Mouse (Mus musculus) Patski (cell line): Measurements from ENCODE around the gene Bcas3. TPM values are rescaled to one million over a fixed set of nuclear protein-coding genes. Genes with fewer than 3 reads are reported as not detected.

Experiments
- ATAC-seq: fragments of 100-300 bp; one replicate; pipeline ENCODE4 v1.8.0; 2021
- CTCF ChIA-PET: fragments of 350-600 bp; sonication (Branson Sonifier 250); formaldehyde crosslinking; loops from one replicate; lab custom pipeline; 2022; ENCODE audit warnings: inconsistent platforms; lab: Charles Lee
- POLR2A ChIA-PET: fragments of 350-600 bp; sonication (Branson Sonifier 250); formaldehyde crosslinking; loops from one replicate; lab custom pipeline; 2022; ENCODE audit warnings: antibody characterized with exemption, inconsistent platforms; lab: Charles Lee
- DNase-seq: peaks from one replicate; pipeline ENCODE4 v3.0.0-alpha.2; 2011; ENCODE audit warnings: low read depth, low spot score
- H3K27me3 ChIP-seq: fragments of 371-371 bp; one replicate; pipeline ENCODE4 v1.5.1; 2021
- CTCF ChIP-seq: fragments of 100-300 bp; IDR thresholded peaks from one replicate; pipeline ENCODE4 v1.5.1; 2021
- in situ Hi-C: fragments of 300-500 bp; cut with MboI; formaldehyde crosslinking; loops from 3 replicates; pipeline ENCODE4 v1.11.1; 2018; ENCODE audit warnings: low pct_unique_long_range_greater_than_20kb, mixed read lengths
- polyA plus RNA-seq: library from polyadenylated mRNA; unstranded; gene quantifications from one replicate; pipeline ENCODE4 v1.2.3, GENCODE M21; 2021

Gene Bcas3
- polyA plus RNA-seq, 1 experiment from 2014 or later = 31.6 TPM

DNA sequence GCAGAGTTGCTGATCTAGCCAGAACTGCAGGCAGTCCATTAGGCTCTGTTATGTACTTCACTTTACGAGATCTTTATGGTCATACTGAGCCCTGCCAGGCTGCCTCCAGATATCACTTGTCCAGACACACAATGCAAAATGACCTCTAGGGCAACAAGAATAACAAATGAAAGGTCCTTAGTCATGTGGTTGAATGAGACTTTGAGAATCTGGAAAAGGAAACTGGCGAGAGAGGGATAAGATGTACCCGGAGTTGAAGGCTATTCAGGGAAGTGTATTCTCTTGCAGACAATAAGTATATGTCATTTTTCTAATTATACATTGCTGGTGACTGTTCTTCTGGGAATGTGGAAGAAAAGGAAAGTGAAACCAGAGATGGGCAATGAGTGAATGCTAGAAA, 218.1 kb downstream of the Bcas3 start:
- in situ Hi-C loops = no loop called here
- DNase-seq (no peak), ATAC-seq (no peak)
- TF ChIP-seq CTCF = no peak
- POLR2A ChIA-PET = no interaction called here
- H3K27me3 ChIP-seq = no peaks in the 10 kb centered on the region
- CTCF ChIA-PET = no interaction called here

DNA sequence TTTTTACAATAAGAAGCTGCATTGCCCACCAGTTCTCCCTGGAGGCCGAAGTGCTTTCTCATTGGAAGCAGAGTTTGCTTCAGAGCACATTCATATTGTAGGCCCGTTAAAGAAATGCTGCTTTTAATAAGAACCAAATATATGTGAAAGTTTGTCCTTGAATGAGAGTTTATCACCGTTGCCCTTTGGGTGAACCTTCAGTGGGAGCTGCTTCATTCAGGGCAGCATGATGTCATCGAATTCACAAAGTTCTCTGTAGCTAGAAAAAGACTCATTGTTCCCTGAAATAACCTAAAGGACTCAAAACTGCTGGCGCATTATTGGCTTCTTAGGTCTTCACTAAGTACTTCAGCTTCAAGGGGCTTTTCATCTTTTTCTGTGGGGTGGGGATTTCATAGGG, 219.0 kb downstream of the Bcas3 start:
- in situ Hi-C loops = no loop called here
- CTCF ChIA-PET = no interaction called here
- no peak for ATAC-seq
- TF ChIP-seq CTCF = no peak
- DNase-seq = no peak
- no peaks in the 10 kb centered on the region for H3K27me3 ChIP-seq
- POLR2A ChIA-PET = no interaction called here

- TF ChIP-seq CTCF = no peak
- no peak for DNase-seq
Observed at GRCm38 (mm10) chr11:85572590-85572989, 219.6 kb downstream of the Bcas3 start.

GRCm38 (mm10) chr11:85574496-85574895, 221.5 kb downstream of the Bcas3 start:
- TF ChIP-seq CTCF = no peak
- no peaks in the 10 kb centered on the region for H3K27me3 ChIP-seq
- ChIA-PET CTCF (no interaction called here), POLR2A (no interaction called here)
- no peak for ATAC-seq
- in situ Hi-C loops = no loop called here
- DNase-seq = no peak

More at GRCm38 (mm10) chr11:85572590-85572989, 219.6 kb downstream of the Bcas3 start:
- CTCF ChIA-PET = no interaction called here
- POLR2A ChIA-PET = no interaction called here
- ATAC-seq = no peak
- in situ Hi-C loops = no loop called here
- H3K27me3 ChIP-seq = no peaks in the 10 kb centered on the region

DNA sequence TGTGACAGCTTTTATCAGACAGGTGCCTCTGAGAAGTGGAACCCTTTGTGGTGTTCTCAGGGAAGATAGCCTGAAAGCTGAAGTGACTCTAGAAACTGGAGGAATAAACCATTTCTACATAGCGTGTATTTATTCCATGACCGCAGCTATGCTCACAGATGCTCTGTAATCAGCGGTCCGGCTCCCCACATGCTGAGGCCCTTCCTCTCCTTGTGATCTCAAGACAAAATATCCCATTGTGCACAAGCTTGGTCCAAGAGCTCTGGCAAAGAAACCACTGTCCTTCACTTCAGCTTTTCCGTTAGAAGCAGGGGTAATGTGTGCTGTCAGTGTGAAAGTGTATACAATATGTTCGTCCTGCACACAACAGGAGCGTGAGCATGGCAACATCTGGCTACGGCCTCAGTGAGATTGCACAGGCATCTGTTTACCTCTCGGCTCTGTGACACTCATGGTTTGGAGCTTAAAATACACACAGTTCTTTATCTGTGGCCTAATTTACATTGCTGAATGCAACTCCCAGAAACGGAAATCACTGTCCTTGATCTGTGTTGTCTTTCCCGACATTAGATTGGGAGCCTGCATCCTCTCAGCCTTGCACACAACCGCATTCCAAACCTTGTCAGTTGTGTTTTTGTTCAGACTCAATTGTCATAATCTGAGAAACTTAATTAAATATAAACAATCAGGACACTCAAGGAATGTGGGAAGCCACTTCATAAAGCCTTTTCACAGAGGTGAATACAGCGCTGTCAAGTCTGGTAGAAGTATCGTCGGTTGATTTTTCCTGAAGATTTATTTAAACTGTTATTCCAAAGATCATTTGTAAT, 225.1 kb downstream of the Bcas3 start:
- no peak for ATAC-seq
- H3K27me3 ChIP-seq = no peaks in the 10 kb centered on the region
- ChIA-PET POLR2A (no interaction called here), CTCF (interaction anchor here (2.0 kb wide), 1 partner anchor 13 kb away, joined by 4 read pairs; no protein-coding TSS in a partner anchor)
- in situ Hi-C loops = no loop called here
- TF ChIP-seq CTCF = no peak
- DNase-seq = no peak

- ChIA-PET CTCF (no interaction called here), POLR2A (no interaction called here)
- in situ Hi-C loops = no loop called here
- DNase-seq = no peak
- ATAC-seq = no peak
- H3K27me3 ChIP-seq = no peaks in the 10 kb centered on the region
- TF ChIP-seq CTCF = no peak
Observed at GRCm38 (mm10) chr11:85584086-85584485, 231.1 kb downstream of the Bcas3 start.

- in situ Hi-C loops = no loop called here
- POLR2A ChIA-PET = interaction anchor here (0.6 kb wide), 1 partner anchor 765 kb away, joined by 7 read pairs; no protein-coding TSS in a partner anchor
- CTCF ChIA-PET = no interaction called here
- no peak for ATAC-seq
- H3K27me3 ChIP-seq = no peaks in the 10 kb centered on the region
- no peak for DNase-seq
- no peak for TF ChIP-seq CTCF
Observed at GRCm38 (mm10) chr11:85593636-85594035, 240.7 kb downstream of the Bcas3 start.

GRCm38 (mm10) chr11:85599251-85599650, 246.3 kb downstream of the Bcas3 start:
- in situ Hi-C loops = no loop called here
- DNase-seq (no peak), ATAC-seq (no peak)
- POLR2A ChIA-PET = no interaction called here
- no peak for TF ChIP-seq CTCF
- CTCF ChIA-PET = interaction anchor here (2.0 kb wide), 1 partner anchor 10 kb away, joined by 6 read pairs; no protein-coding TSS in a partner anchor
- no peaks in the 10 kb centered on the region for H3K27me3 ChIP-seq

DNA sequence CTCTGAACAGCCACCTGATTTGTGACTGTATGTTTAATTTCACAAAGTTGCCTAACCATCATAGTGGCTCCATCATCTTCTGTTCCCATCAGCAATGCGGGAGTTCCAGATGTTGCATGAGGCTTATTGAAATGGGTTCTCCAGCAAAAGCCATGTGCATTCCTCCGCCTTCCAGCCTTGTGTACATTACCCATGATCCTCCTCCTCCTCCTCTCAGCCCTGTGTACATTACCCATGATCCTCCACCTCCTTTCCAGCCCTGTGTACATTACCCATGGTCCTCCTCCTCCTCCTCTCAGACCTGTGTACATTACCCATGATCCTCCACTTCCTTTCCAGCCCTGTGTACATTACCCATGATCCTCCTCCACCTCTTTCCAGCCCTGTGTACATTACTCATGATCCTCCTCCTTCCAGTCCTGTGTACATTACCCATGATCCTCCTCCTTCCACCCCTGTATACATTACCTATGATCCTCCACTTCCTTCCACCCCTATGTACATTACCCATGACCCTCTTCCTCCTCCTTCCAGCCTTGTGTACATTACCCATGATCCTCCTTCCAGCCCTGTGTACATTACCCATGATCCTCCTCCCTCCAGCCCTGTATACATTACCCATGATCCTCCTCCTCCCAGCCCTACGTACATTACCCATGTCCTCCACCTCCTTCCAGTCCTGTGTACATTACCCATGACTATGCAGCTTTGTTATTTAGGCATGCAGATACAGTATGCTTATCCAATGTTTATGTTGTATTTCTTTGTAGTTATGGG, 250.8 kb downstream of the Bcas3 start:
- DNase-seq (no peak), ATAC-seq (no peak)
- ChIA-PET POLR2A (no interaction called here), CTCF (interaction anchor here (1.5 kb wide), 1 partner anchor 142 kb away, joined by 3 read pairs; no protein-coding TSS in a partner anchor)
- H3K27me3 ChIP-seq = no peaks in the 10 kb centered on the region
- in situ Hi-C loops = no loop called here
- no peak for TF ChIP-seq CTCF

- DNase-seq = peak; percentile 65
- H3K27me3 ChIP-seq = no peaks in the 10 kb centered on the region
- CTCF ChIA-PET = interaction anchor here (1.6 to 1.9 kb wide), 2 partner anchors 11 to 106 kb away, joined by 4 to 6 read pairs; no protein-coding TSS in a partner anchor
- no peak for TF ChIP-seq CTCF
- in situ Hi-C loops = no loop called here
- POLR2A ChIA-PET = no interaction called here
- ATAC-seq = peak; percentile 54
Observed at GRCm38 (mm10) chr11:85609303-85609940, 256.5 kb downstream of the Bcas3 start.
